Mouse (Mus musculus) hindbrain, embryonic 11.5 days (tissue): ENCODE data around the gene Trim52. TPM values are rescaled to one million over a fixed set of nuclear protein-coding genes. Genes with fewer than 3 reads are reported as not detected.
"Not testable (repeated sequence)": the region's sequence is repeated elsewhere in the genome, so short reads cannot be mapped to it uniquely, and the experiment has no call there.

Experiments used
- ATAC-seq: fragments of 200-750 bp; cut with Nextera tagmentation; 2 replicates; pipeline ENCODE4 v1.8.0; 2017; ENCODE audit warnings: mild to moderate bottlenecking, moderate TSS enrichment, moderate library complexity; ENCODE audit not compliant: low FRiP score
- DNase-seq: peaks from one replicate; pipeline ENCODE4 v3.0.0-alpha.2; 2015; ENCODE audit warnings: low spot score
- H3K27ac ChIP-seq: fragments of 300-500 bp; sonication (generic); 2 replicates; pipeline ENCODE4 v1.5.1; 2014; ENCODE audit warnings: mild to moderate bottlenecking, low read depth, low read length
- H3K27me3 ChIP-seq: fragments of 300-500 bp; sonication (generic); 2 replicates; pipeline ENCODE4 v1.6.1; 2014; ENCODE audit warnings: mild to moderate bottlenecking, low read length, moderate library complexity, mixed read lengths; ENCODE audit not compliant: control insufficient read depth, insufficient read depth
- H3K36me3 ChIP-seq: fragments of 300-500 bp; sonication (generic); 2 replicates; pipeline ENCODE4 v1.6.1; 2014; ENCODE audit warnings: mild to moderate bottlenecking, low read length, moderate library complexity, mixed read lengths; ENCODE audit not compliant: control insufficient read depth, insufficient read depth
- H3K4me1 ChIP-seq: fragments of 300-500 bp; sonication (generic); replicated peaks from 2 replicates; pipeline ENCODE4 v1.6.1; 2014; ENCODE audit warnings: low read length, mixed read lengths; ENCODE audit not compliant: control insufficient read depth, insufficient read depth
- H3K4me2 ChIP-seq: fragments of 300-500 bp; sonication (generic); replicated peaks from 2 replicates; pipeline ENCODE4 v1.6.1; 2014; ENCODE audit warnings: mild to moderate bottlenecking, low read depth, low read length
- H3K4me3 ChIP-seq: fragments of 300-500 bp; sonication (generic); 2 replicates; pipeline ENCODE4 v1.5.1; 2014; ENCODE audit warnings: low read depth, low read length
- H3K9ac ChIP-seq: fragments of 300-500 bp; sonication (generic); 2 replicates; pipeline ENCODE4 v1.6.1; 2014; ENCODE audit warnings: low read depth, low read length
- H3K9me3 ChIP-seq: fragments of 300-500 bp; sonication (generic); 2 replicates; pipeline ENCODE4 v1.6.1; 2016; ENCODE audit warnings: low read length; ENCODE audit not compliant: control insufficient read depth
- WGBS: fragments of 180-500 bp; shearing (Covaris S2); extraction: QIAGEN DNeasy Blood & Tissue Kit; methylation state at CpG from one replicate; pipeline ENCODE4 v1.1.7; 2014; 5-methylcytosine and 5-hydroxymethylcytosine counted together
- polyA plus RNA-seq: library from polyadenylated mRNA; unstranded; fragments of >200 nt; fragmentation: Nextera tagmentation; extraction: Ambion mirVana; gene quantifications from 2 replicates; pipeline ENCODE4 v1.2.1, GENCODE M21; 2014

Trim52 gene
- polyA plus RNA-seq, 1 experiment from 2014 or later, result not detected

- WGBS, result 75% methylated on average over 2 of the region's 2 CpGs
- H3K27ac ChIP-seq, result no peak overlapping the region
- no peak overlapping the region for H3K4me2 ChIP-seq
- no peak for ATAC-seq
- no peak for DNase-seq
- H3K4me3 ChIP-seq, result no peak overlapping the region
- H3K36me3 ChIP-seq, result no peaks in the 10 kb centered on the region
- no peaks in the 10 kb centered on the region for H3K9me3 ChIP-seq
- no peaks in the 10 kb centered on the region for H3K4me1 ChIP-seq
- no peak overlapping the region for H3K9ac ChIP-seq
- H3K27me3 ChIP-seq, result no peaks in the 10 kb centered on the region
These were observed 45.2 kb downstream of the Trim52 start for GRCm38 (mm10) chr14:106151188-106151587.

GRCm38 (mm10) chr14:106154879-106155576 lies 49.0 kb downstream of the Trim52 start:
- 90% methylated on average over 7 of the region's 7 CpGs for WGBS
- Histone ChIP-seq H3K36me3 (no peaks in the 10 kb centered on the region), H3K9me3 (no peaks in the 10 kb centered on the region), H3K4me1 (no peaks in the 10 kb centered on the region), H3K4me2 (no peak overlapping the region), H3K4me3 (no peak overlapping the region), H3K9ac (no peak overlapping the region), H3K27me3 (no peaks in the 10 kb centered on the region), H3K27ac (no peak overlapping the region)
- no peak for DNase-seq
- no peak for ATAC-seq

DNA sequence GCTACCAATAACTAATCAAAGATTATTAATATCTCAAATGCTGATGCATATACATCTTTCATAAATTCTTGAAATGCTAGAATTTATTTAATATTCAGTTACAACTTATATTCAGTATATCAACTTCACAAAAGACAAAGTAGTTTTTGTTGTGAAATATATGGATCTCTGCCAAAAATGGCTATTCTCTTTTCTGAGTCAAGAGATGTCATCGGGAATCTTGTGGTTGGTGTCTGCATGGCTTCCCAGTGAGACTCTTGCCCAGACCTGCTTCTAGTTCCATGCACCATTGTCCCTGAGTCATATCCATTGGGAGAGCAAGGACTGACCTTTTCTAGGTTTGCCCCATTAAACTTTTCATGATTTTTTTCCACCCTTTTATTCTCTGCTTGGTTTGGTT lies 50.5 kb downstream of the Trim52 start:
- WGBS, result 93% methylated on average over 1 of the region's 1 CpGs
- H3K4me3 ChIP-seq, result no peak overlapping the region
- ATAC-seq, result no peak
- no peak for DNase-seq
- H3K27ac ChIP-seq, result no peak overlapping the region
- H3K9me3 ChIP-seq, result no peaks in the 10 kb centered on the region
- no peaks in the 10 kb centered on the region for H3K36me3 ChIP-seq
- no peaks in the 10 kb centered on the region for H3K27me3 ChIP-seq
- H3K4me1 ChIP-seq, result no peaks in the 10 kb centered on the region
- no peak overlapping the region for H3K9ac ChIP-seq
- no peak overlapping the region for H3K4me2 ChIP-seq

DNA sequence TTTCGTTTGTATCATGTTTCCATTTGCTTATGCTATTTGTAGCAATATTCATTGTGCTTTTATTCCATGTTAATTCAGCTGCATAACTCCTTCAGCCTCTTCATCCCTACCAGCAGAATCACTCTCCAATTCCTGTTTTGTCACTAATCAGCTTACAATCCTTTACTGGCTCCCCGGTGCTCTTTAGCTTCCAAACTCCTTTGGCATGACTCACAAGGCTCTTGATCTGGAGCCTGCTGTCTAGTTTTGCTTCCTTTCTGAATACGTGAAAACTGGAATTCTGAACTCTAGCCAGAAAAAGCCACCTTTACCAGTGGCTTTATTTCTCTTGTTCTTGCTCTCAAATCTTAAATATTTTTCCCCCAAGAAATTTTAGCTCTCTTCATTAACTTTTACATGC lies 56.3 kb downstream of the Trim52 start:
- H3K4me1 ChIP-seq, result no peaks in the 10 kb centered on the region
- no peaks in the 10 kb centered on the region for H3K36me3 ChIP-seq
- H3K9ac ChIP-seq, result no peak overlapping the region
- no peak overlapping the region for H3K4me3 ChIP-seq
- no peak overlapping the region for H3K4me2 ChIP-seq
- no peak overlapping the region for H3K27ac ChIP-seq
- no peak for DNase-seq
- no peak for ATAC-seq
- 73% methylated on average over 3 of the region's 3 CpGs for WGBS
- no peaks in the 10 kb centered on the region for H3K27me3 ChIP-seq
- no peaks in the 10 kb centered on the region for H3K9me3 ChIP-seq

GRCm38 (mm10) chr14:106163196-106163595 lies 57.2 kb downstream of the Trim52 start:
- Histone ChIP-seq H3K9me3 (no peaks in the 10 kb centered on the region), H3K27ac (no peak overlapping the region), H3K4me3 (no peak overlapping the region), H3K4me2 (no peak overlapping the region), H3K4me1 (no peaks in the 10 kb centered on the region), H3K9ac (no peak overlapping the region), H3K27me3 (no peaks in the 10 kb centered on the region), H3K36me3 (no peaks in the 10 kb centered on the region)
- no peak for DNase-seq
- ATAC-seq, result no peak

DNA sequence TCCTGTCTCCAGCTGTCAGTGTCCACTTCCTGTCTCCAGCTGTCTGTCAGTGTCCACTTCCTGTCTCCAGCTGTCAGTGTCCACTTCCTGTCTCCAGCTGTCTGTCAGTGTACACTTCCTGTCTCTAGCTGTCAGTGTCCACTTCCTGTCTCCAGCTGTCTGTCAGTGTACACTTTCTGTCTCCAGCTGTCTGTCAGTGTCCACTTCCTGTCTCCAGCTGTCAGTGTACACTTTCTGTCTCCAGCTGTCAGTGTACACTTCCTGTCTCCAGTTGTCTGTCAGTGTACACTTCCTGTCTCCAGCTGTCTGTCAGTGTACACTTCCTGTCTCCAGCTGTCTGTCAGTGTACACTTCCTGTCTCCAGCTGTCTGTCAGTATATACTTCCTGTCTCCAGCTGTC lies 57.9 kb downstream of the Trim52 start:
- H3K4me3 ChIP-seq, H3K9ac ChIP-seq: not testable (repeated sequence)

DNA sequence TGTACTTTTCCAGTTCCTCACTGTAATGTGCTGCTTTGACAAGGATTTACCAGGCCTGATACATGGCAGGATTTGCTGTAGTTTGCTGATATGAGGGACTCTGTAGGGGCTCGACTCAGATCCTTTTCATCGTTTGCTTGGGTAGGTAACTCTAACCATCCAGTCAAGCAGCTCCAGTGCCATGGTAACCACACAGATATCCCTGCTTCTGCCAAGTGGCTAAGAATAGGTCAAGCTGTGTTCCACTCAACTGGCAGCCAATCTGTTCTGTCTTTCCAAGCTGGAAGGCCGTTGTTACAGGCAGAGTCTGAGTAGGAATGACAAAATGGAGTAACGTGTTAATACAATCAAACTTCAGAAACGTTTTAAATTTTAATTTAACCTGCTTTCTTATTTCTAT lies 70.9 kb downstream of the Trim52 start:
- Histone ChIP-seq H3K27ac (no peak overlapping the region), H3K9me3 (no peaks in the 10 kb centered on the region), H3K36me3 (no peaks in the 10 kb centered on the region), H3K4me1 (no peaks in the 10 kb centered on the region), H3K4me3 (no peak overlapping the region), H3K27me3 (no peaks in the 10 kb centered on the region), H3K9ac (no peak overlapping the region), H3K4me2 (no peak overlapping the region)
- peak; percentile 23; the same call in 1 of the 2 replicates for ATAC-seq
- 51% methylated on average over 5 of the region's 5 CpGs for WGBS
- no peak for DNase-seq

More for the DNA sequence above, 57.9 kb downstream of the Trim52 start:
- not testable (repeated sequence) for H3K4me2 ChIP-seq, H3K27me3 ChIP-seq, ATAC-seq, DNase-seq, H3K27ac ChIP-seq, H3K4me1 ChIP-seq, H3K36me3 ChIP-seq, H3K9me3 ChIP-seq

GRCm38 (mm10) chr14:106178245-106178644 lies 72.2 kb downstream of the Trim52 start:
- Histone ChIP-seq H3K9ac (no peak overlapping the region), H3K36me3 (no peaks in the 10 kb centered on the region)
- ATAC-seq, result no peak

GRCm38 (mm10) chr14:106179102-106179727 lies 73.2 kb downstream of the Trim52 start:
- ATAC-seq, result peak; percentile 36; the same call in 1 of the 2 replicates
- Histone ChIP-seq H3K27me3 (no peaks in the 10 kb centered on the region), H3K9ac (no peak overlapping the region), H3K36me3 (no peaks in the 10 kb centered on the region), H3K9me3 (no peaks in the 10 kb centered on the region), H3K4me1 (no peaks in the 10 kb centered on the region), H3K4me2 (no peak overlapping the region), H3K4me3 (no peak overlapping the region), H3K27ac (no peak overlapping the region)
- DNase-seq, result no peak
- 44% methylated on average over 8 of the region's 8 CpGs for WGBS

More at GRCm38 (mm10) chr14:106178245-106178644, 72.2 kb downstream of the Trim52 start:
- no peaks in the 10 kb centered on the region for H3K9me3 ChIP-seq
- no peak overlapping the region for H3K4me3 ChIP-seq
- H3K4me1 ChIP-seq, result no peaks in the 10 kb centered on the region
- H3K4me2 ChIP-seq, result no peak overlapping the region
- 82% methylated on average over 4 of the region's 4 CpGs for WGBS
- no peak for DNase-seq
- H3K27me3 ChIP-seq, result no peaks in the 10 kb centered on the region
- H3K27ac ChIP-seq, result no peak overlapping the region
